Comparison of ENCODE assay signal across 14 mouse cellular contexts in genomic region chr7:144589508-144589907, GRCm38 (mm10). TPM values are rescaled to one million over a fixed set of nuclear protein-coding genes. Genes with fewer than 3 reads are reported as not detected.
DNase-seq lines count a peak whose midpoint lies in the region; ATAC-seq lines count a peak whose summit lies in the region.
"Had no signal": no experiment of that assay in that cellular context is flagged by ENCODE, and none has a peak within 500 bp of the region (broad histone marks: within the 10 kb centered on the region; RNA-seq: fewer than 3 reads in every experiment).

No protein-coding gene starts in this region.

- no peak overlapping the region for H3K9ac ChIP-seq in forebrain, embryonic 14.5 days (ENCODE audit: low read length)
- H3K9ac ChIP-seq in forebrain, embryonic 11.5 days (ENCODE audit: low read length): no peak overlapping the region
- H3K9ac ChIP-seq in midbrain, embryonic 13.5 days (replicated peaks): no peak overlapping the region
- H3K9ac ChIP-seq: forebrain, embryonic 13.5 days had no signal

- H3K36me3 ChIP-seq in forebrain, embryonic 14.5 days (ENCODE audit: control insufficient read depth, insufficient read depth, low read length): no peaks in the 10 kb centered on the region
- H3K36me3 ChIP-seq in forebrain, embryonic 11.5 days (ENCODE audit: control insufficient read depth, insufficient read depth, low read length): no peaks in the 10 kb centered on the region
- H3K36me3 ChIP-seq in midbrain, embryonic 10.5 days: peaks cover 56% of the 10 kb centered on the region
- H3K36me3 ChIP-seq in midbrain, embryonic 13.5 days: peaks cover 5% of the 10 kb centered on the region; the same call in 1 of the 2 replicates

- H3K9me3 ChIP-seq in forebrain, embryonic 14.5 days (replicated peaks; ENCODE audit: control insufficient read depth, low read length): no peaks in the 10 kb centered on the region
- no peaks in the 10 kb centered on the region for H3K9me3 ChIP-seq in forebrain, embryonic 11.5 days (ENCODE audit: control insufficient read depth, low read length)
- H3K9me3 ChIP-seq in midbrain, embryonic 10.5 days (replicated peaks): no peaks in the 10 kb centered on the region
- no peaks in the 10 kb centered on the region for H3K9me3 ChIP-seq in midbrain, embryonic 13.5 days
- H3K9me3 ChIP-seq: forebrain, embryonic 13.5 days had no signal

- H3K4me1 ChIP-seq in forebrain, embryonic 14.5 days (ENCODE audit: control insufficient read depth, insufficient read depth, low read length): no peaks in the 10 kb centered on the region
- no peaks in the 10 kb centered on the region; the same call in 1 of the 2 replicates for H3K4me1 ChIP-seq in forebrain, embryonic 11.5 days (replicated peaks; ENCODE audit: control insufficient read depth, insufficient read depth, low read length)
- peaks cover 14% of the 10 kb centered on the region for H3K4me1 ChIP-seq in midbrain, embryonic 10.5 days
- 0 out of 2 replicates have a peak, but pooled peaks cover 3% of the 10 kb centered on the region for H3K4me1 ChIP-seq in midbrain, embryonic 13.5 days (replicated peaks)
- H3K4me1 ChIP-seq: forebrain, embryonic 13.5 days had no signal

- DNase-seq in forebrain, embryonic 14.5 days (ENCODE audit: low spot score): peak; percentile 41
- no peak for DNase-seq in forebrain, embryonic 11.5 days (ENCODE audit: low spot score)
- DNase-seq in midbrain, embryonic 10.5 days (ENCODE audit: low spot score): no peak
- peak; percentile 45 for DNase-seq in embryo, embryonic 11 days
- DNase-seq in retina, postnatal 1 day: peak; percentile 30
- no peak for DNase-seq in thymus, postnatal 25 days
- no peak for DNase-seq in thymus, postnatal 14 days
- DNase-seq: adrenal gland, adult 2 months; heart, postnatal 4 days; kidney, postnatal 10 days; lung, adult 2 months had no signal

- no peak for ATAC-seq in forebrain, embryonic 14.5 days
- no peak for ATAC-seq in forebrain, embryonic 11.5 days (replicated peaks; ENCODE audit: low FRiP score)
- no peak for ATAC-seq in midbrain, embryonic 13.5 days
- ATAC-seq: forebrain, embryonic 13.5 days; Patski had no signal

- WGBS in forebrain, embryonic 14.5 days: 77% methylated on average over 3 of the region's 3 CpGs
- 84% methylated on average over 3 of the region's 3 CpGs for WGBS in forebrain, embryonic 11.5 days
- WGBS in midbrain, embryonic 10.5 days: 90% methylated on average over 3 of the region's 3 CpGs
- WGBS in midbrain, embryonic 13.5 days: 69% methylated on average over 3 of the region's 3 CpGs

- H3K27me3 ChIP-seq in forebrain, embryonic 14.5 days (replicated peaks; ENCODE audit: control insufficient read depth, insufficient read depth, low read length): no peaks in the 10 kb centered on the region
- peaks cover 3% of the 10 kb centered on the region; the same call in 1 of the 2 replicates for H3K27me3 ChIP-seq in forebrain, embryonic 11.5 days (ENCODE audit: control insufficient read depth, insufficient read depth, low read length)
- H3K27me3 ChIP-seq in midbrain, embryonic 10.5 days (ENCODE audit: low read depth, poor library complexity, severe bottlenecking): peaks cover 12% of the 10 kb centered on the region; the same call in 1 of the 2 replicates
- H3K27me3 ChIP-seq in midbrain, embryonic 13.5 days: no peaks in the 10 kb centered on the region
- H3K27me3 ChIP-seq: Patski had no signal

- no peak overlapping the region for H3K4me3 ChIP-seq in forebrain, embryonic 14.5 days (ENCODE audit: low read depth, low read length)
- no peak overlapping the region for H3K4me3 ChIP-seq in forebrain, embryonic 11.5 days (ENCODE audit: low read depth, low read length)
- no peak overlapping the region for H3K4me3 ChIP-seq in midbrain, embryonic 10.5 days
- H3K4me3 ChIP-seq in midbrain, embryonic 13.5 days (replicated peaks): no peak overlapping the region
- H3K4me3 ChIP-seq: forebrain, embryonic 13.5 days had no signal

- H3K4me2 ChIP-seq in forebrain, embryonic 14.5 days (ENCODE audit: low read length): no peak overlapping the region
- H3K4me2 ChIP-seq in forebrain, embryonic 11.5 days (ENCODE audit: low read depth, low read length, severe bottlenecking): no peak overlapping the region
- no peak overlapping the region for H3K4me2 ChIP-seq in midbrain, embryonic 13.5 days (replicated peaks)
- H3K4me2 ChIP-seq: forebrain, embryonic 13.5 days had no signal

- no peak overlapping the region for H3K27ac ChIP-seq in forebrain, embryonic 14.5 days (ENCODE audit: low read depth, low read length)
- no peak overlapping the region for H3K27ac ChIP-seq in forebrain, embryonic 11.5 days (ENCODE audit: low read depth, low read length)
- peak overlapping the region; percentile 77 for H3K27ac ChIP-seq in midbrain, embryonic 10.5 days (replicated peaks)
- H3K27ac ChIP-seq in midbrain, embryonic 13.5 days: no peak overlapping the region
- H3K27ac ChIP-seq: forebrain, embryonic 13.5 days had no signal

RNA-seq across cellular contexts. Expression of gene Fadd, which starts 7.2 kb away (rescaled TPM):
- 6.7 and 7.2 TPM in 2 replicates for polyA plus RNA-seq in forebrain, embryonic 14.5 days (2014; fragmentation: Nextera tagmentation; extraction: Ambion mirVana)
- polyA plus RNA-seq in forebrain, embryonic 11.5 days (2014; fragmentation: Nextera tagmentation; extraction: Ambion mirVana): 10.3 and 10.6 TPM in 2 replicates
- 11.0 and 11.6 TPM in 2 replicates for polyA plus RNA-seq in midbrain, embryonic 10.5 days (2016; fragmentation: Nextera tagmentation; extraction: Ambion mirVana)
- 5.3 and 6.0 TPM in 2 replicates for polyA plus RNA-seq in midbrain, embryonic 13.5 days (2015; fragmentation: Nextera tagmentation; extraction: Ambion mirVana)

RNA-seq across cellular contexts. Expression of gene Ppfia1, which starts 36.0 kb away (rescaled TPM):
- polyA plus RNA-seq in forebrain, embryonic 14.5 days (2014; fragmentation: Nextera tagmentation; extraction: Ambion mirVana): 23.0 and 30.5 TPM in 2 replicates
- polyA plus RNA-seq in forebrain, embryonic 11.5 days (2014; fragmentation: Nextera tagmentation; extraction: Ambion mirVana): 53.0 and 58.3 TPM in 2 replicates
- 39.6 and 44.0 TPM in 2 replicates for polyA plus RNA-seq in midbrain, embryonic 10.5 days (2016; fragmentation: Nextera tagmentation; extraction: Ambion mirVana)
- 28.1 and 32.1 TPM in 2 replicates for polyA plus RNA-seq in midbrain, embryonic 13.5 days (2015; fragmentation: Nextera tagmentation; extraction: Ambion mirVana)

Comparison
In these comparisons a context has a peak if more than half of its experiments do, and no peak if none do; other contexts are left out.
1. DNase-seq: peak in forebrain, embryonic 14.5 days (single experiment), embryo, embryonic 11 days (single experiment) and retina, postnatal 1 day (single experiment); none in forebrain, embryonic 11.5 days (single experiment), midbrain, embryonic 10.5 days (single experiment), thymus, postnatal 25 days (single experiment) and thymus, postnatal 14 days (single experiment).